Mouse (Mus musculus) G1E (cell line): ENCODE measurements around the gene Efcab2.

Source experiments
- CTCF ChIP-seq: IDR thresholded peaks from 2 replicates; pipeline ENCODE4 v1.5.1; 2012; ENCODE audit warnings: low read depth, low read length, inconsistent platforms, mixed read lengths
- GATA1 ChIP-seq: IDR thresholded peaks from 2 replicates; pipeline ENCODE4 v1.6.1; 2012; ENCODE audit warnings: borderline replicate concordance, low read length, inconsistent platforms, mixed read lengths
- GATA2 ChIP-seq: IDR thresholded peaks from 2 replicates; pipeline ENCODE4 v1.6.1; 2012; ENCODE audit warnings: low read depth, low read length, inconsistent platforms, borderline replicate concordance
- POLR2AphosphoS5 ChIP-seq: IDR thresholded peaks from 2 replicates; pipeline ENCODE4 v1.6.1; 2012; ENCODE audit warnings: low read depth, low read length, inconsistent platforms; ENCODE audit not compliant: insufficient replicate concordance
- TAL1 ChIP-seq: conservative IDR thresholded peaks from 2 replicates; pipeline ENCODE4 v1.6.1; 2012; ENCODE audit warnings: low read depth, low read length, inconsistent platforms, mixed read lengths

DNA sequence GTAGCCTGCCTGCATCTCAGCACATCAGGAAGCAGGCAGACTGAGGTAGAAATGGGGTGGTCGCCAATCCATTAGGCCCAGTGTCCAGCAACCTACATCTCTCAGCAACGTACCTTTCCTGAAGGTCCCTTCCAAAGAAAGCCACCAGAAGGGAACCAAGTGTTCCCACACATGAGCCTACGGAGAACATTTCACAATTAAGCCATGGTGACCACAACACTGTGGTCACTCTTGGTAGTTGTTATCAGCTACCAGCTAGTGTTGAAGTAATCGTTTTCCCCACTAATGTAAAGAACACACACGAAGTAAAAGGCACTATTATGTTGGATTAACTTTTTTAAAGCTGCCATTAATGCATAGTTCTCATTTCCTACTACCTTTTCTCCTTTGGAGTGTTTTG lies 85.8 kb downstream of the Efcab2 start:
- no peak for TF ChIP-seq CTCF
- no peak for TF ChIP-seq GATA1
- TF ChIP-seq TAL1, result no peak
- no peak for TF ChIP-seq GATA2
- TF ChIP-seq POLR2AphosphoS5, result no peak
